Mouse (Mus musculus) embryonic facial prominence, embryonic 14.5 days (tissue): ENCODE measurements around the gene Trpm8. TPM values are rescaled to one million over a fixed set of nuclear protein-coding genes. Genes with fewer than 3 reads are reported as not detected.

Source experiments
- ATAC-seq: fragments of 200-750 bp; cut with Nextera tagmentation; 2 replicates; pipeline ENCODE4 v1.8.0; 2017; ENCODE audit warnings: low read depth, moderate number of reproducible peaks, moderate TSS enrichment
- DNase-seq: peaks from one replicate; pipeline ENCODE4 v3.0.0-alpha.2; 2015; ENCODE audit warnings: low spot score
- H3K27ac ChIP-seq: fragments of 300-500 bp; sonication (generic); replicated peaks from 2 replicates; pipeline ENCODE4 v1.5.1; 2014; ENCODE audit warnings: low read depth, mild to moderate bottlenecking, low read length, moderate library complexity
- H3K27me3 ChIP-seq: fragments of 300-500 bp; sonication (generic); replicated peaks from 2 replicates; pipeline ENCODE4 v1.6.1; 2014; ENCODE audit warnings: low read length; ENCODE audit not compliant: control insufficient read depth, insufficient read depth
- H3K36me3 ChIP-seq: fragments of 300-500 bp; sonication (generic); 2 replicates; pipeline ENCODE4 v1.6.1; 2014; ENCODE audit warnings: low read length, mixed read lengths; ENCODE audit not compliant: control insufficient read depth, insufficient read depth
- H3K4me1 ChIP-seq: fragments of 300-500 bp; sonication (generic); 2 replicates; pipeline ENCODE4 v1.6.1; 2014; ENCODE audit warnings: antibody characterized with exemption, low read length; ENCODE audit not compliant: control insufficient read depth, insufficient read depth
- H3K4me2 ChIP-seq: fragments of 300-500 bp; sonication (generic); 2 replicates; pipeline ENCODE4 v1.6.1; 2014; ENCODE audit warnings: low read depth, mild to moderate bottlenecking, low read length, moderate library complexity, mixed read lengths
- H3K4me3 ChIP-seq: fragments of 300-500 bp; sonication (generic); 2 replicates; pipeline ENCODE4 v1.5.1; 2014; ENCODE audit warnings: low read depth, mild to moderate bottlenecking, low read length
- H3K9ac ChIP-seq: fragments of 300-500 bp; sonication (generic); 2 replicates; pipeline ENCODE4 v1.6.1; 2014; ENCODE audit warnings: low read depth, mild to moderate bottlenecking, low read length, moderate library complexity, mixed read lengths
- H3K9me3 ChIP-seq: fragments of 300-500 bp; sonication (generic); 2 replicates; pipeline ENCODE4 v1.6.1; 2016; ENCODE audit warnings: low read length; ENCODE audit not compliant: control insufficient read depth
- WGBS: fragments of 180-500 bp; shearing (Covaris S2); extraction: QIAGEN DNeasy Blood & Tissue Kit; methylation state at CpG from one replicate; pipeline ENCODE4 v1.1.7; 2014; 5-methylcytosine and 5-hydroxymethylcytosine counted together
- polyA plus RNA-seq: library from polyadenylated mRNA; unstranded; fragments of >200 nt; fragmentation: Nextera tagmentation; extraction: Ambion mirVana; gene quantifications from 2 replicates; pipeline ENCODE4 v1.2.1, GENCODE M21; 2014

Trpm8 gene
- polyA plus RNA-seq, 1 experiment from 2014 or later = 0.07 TPM

DNA sequence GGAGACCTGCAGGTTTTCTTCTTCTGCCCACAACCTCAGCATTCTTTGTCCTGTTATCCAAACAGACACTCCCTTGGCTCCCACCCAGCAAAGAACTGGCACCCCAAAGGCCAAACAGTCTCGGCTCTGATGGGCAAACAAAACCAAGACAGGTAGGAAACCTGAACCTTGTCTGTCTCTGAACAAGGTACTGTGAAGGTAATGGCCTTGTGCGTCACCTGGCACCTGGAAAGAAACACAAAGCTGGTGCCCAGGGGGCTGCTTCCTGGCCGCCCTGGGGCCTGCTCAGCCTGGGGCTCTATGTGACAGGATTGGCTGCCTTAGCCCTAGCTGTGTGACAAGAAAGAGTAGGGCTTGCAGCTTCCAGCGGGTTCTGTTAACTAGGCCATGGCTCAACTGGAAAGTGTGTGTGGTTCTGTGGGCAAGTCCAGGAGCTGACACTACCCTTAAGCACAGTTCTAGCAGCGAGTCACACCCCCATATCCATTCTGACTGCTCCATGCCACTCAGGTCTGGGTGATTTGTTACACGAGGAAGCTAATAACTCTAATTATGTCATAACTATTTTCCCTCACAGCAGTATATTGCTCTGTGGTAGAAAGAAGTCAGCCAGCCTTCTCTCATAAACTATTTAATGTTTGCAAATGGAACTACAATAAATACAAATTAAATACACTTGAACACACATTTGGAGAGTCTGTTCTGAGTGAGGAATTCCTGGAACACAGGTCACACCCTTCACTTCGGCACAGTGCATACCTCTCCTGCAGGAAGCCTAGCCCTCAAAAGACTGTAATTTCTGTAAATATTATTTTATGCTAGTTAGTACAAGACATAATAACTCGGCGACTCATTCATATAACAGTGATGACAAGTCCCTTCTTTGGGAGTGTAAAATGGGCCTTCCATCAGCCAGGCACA, 160.0 kb downstream of the Trpm8 start:
- Histone ChIP-seq H3K27ac (0 out of 2 replicates have a peak overlapping the region, but pooled peaks have one; percentile 23), H3K4me3 (no peak overlapping the region), H3K4me1 (0 out of 2 replicates have a peak, but pooled peaks cover 3% of the 10 kb centered on the region), H3K4me2 (no peak overlapping the region), H3K27me3 (no peaks in the 10 kb centered on the region), H3K9me3 (no peaks in the 10 kb centered on the region), H3K36me3 (no peaks in the 10 kb centered on the region), H3K9ac (no peak overlapping the region)
- ATAC-seq = peak; percentile 75
- 59% methylated on average over 9 of the region's 9 CpGs for WGBS
- DNase-seq = peak; percentile 76

Other genes with a start within 250 kb of the Trpm8 start
- not detected in 2 replicates for gene Ugt1a10, start 222.3 kb upstream of the Trpm8 start, polyA plus RNA-seq
- not detected in 2 replicates for gene Ugt1a9, start 206.9 kb upstream of the Trpm8 start, polyA plus RNA-seq
- gene Ugt1a8, start 189.8 kb upstream of the Trpm8 start, polyA plus RNA-seq = not detected in 2 replicates
- gene Ugt1a7c, start 182.6 kb upstream of the Trpm8 start, polyA plus RNA-seq = 2.4 and 3.9 TPM in 2 replicates
- gene Ugt1a6b, start 174.4 kb upstream of the Trpm8 start, polyA plus RNA-seq = 0.54 and 2.0 TPM in 2 replicates
- 8.5 and 10.6 TPM in 2 replicates for gene Ugt1a6a, start 142.9 kb upstream of the Trpm8 start, polyA plus RNA-seq
- not detected in 2 replicates for gene Ugt1a5, start 111.6 kb upstream of the Trpm8 start, polyA plus RNA-seq
- gene Ugt1a2, start 77.1 kb upstream of the Trpm8 start, polyA plus RNA-seq = 0.22 TPM in 1 of 2 replicates, not detected in the other
- gene Dnajb3, start 71.9 kb upstream of the Trpm8 start, polyA plus RNA-seq = 8.7 and 11.9 TPM in 2 replicates
- gene Ugt1a1, start 65.7 kb upstream of the Trpm8 start, polyA plus RNA-seq = 0.93 and 1.6 TPM in 2 replicates
- gene Mroh2a, start 50.7 kb upstream of the Trpm8 start, polyA plus RNA-seq = 1.7 and 2.2 TPM in 2 replicates
- 110 and 137 TPM in 2 replicates for gene Hjurp, start within 50 bp of the Trpm8 start, polyA plus RNA-seq
- 0.18 TPM in 1 of 2 replicates, not detected in the other for gene Spp2, start 129.3 kb downstream of the Trpm8 start, polyA plus RNA-seq
- not detected in 2 replicates for gene Glrp1, start 232.4 kb downstream of the Trpm8 start, polyA plus RNA-seq